Mouse (Mus musculus) C2C12 (cell line): ENCODE data around the gene Grk5.

Source experiments
- CTCF ChIP-seq: IDR thresholded peaks from one replicate; pipeline ENCODE4 v1.5.1; 2011; ENCODE audit not compliant: control insufficient read depth, insufficient read depth, insufficient read length
- FOSL1 ChIP-seq: IDR thresholded peaks from one replicate; pipeline ENCODE4 v1.8.0; 2011; ENCODE audit warnings: mild to moderate bottlenecking, low read length; ENCODE audit not compliant: poor library complexity, insufficient read depth, severe bottlenecking
- MAX ChIP-seq: IDR thresholded peaks from one replicate; pipeline ENCODE4 v1.6.1; 2011; ENCODE audit warnings: mild to moderate bottlenecking, control low read depth
- MYOD1 ChIP-seq: IDR thresholded peaks from one replicate; pipeline ENCODE4 v1.6.1; 2011; ENCODE audit warnings: low read depth; ENCODE audit not compliant: control insufficient read depth, insufficient read length
- MYOG ChIP-seq: IDR thresholded peaks from one replicate; pipeline ENCODE4 v1.6.1; 2011; ENCODE audit not compliant: control insufficient read depth, insufficient read length; ENCODE audit errors: extremely low read depth
- USF1 ChIP-seq: IDR thresholded peaks from one replicate; pipeline ENCODE4 v1.6.1; 2011; ENCODE audit warnings: low read depth, mild to moderate bottlenecking, control low read depth, moderate library complexity

DNA sequence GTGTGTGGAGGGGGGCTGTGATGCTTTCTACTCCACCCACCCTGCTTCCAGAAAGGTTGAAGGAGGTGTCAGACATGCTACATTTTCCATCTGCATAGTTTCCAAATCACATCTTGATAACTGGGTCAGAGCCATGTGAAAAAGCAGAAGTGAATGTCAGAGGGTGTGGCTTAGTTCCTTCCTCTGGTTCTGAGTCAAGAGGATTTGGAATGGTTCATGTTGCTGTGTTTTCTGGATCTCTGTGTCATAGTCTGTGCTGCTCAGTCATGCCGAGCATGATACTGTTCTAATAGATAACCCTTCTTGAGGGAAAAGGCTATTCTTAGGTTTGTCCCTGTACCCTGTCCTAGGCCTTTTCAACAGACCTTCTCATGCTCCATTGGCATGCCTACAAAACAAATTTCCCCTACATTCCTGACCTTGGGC is 50.4 kb downstream of the Grk5 start:
- TF ChIP-seq CTCF (no peak), USF1 (no peak), MYOD1 (no peak), MYOG (no peak), FOSL1 (no peak), MAX (no peak)
